Mouse (Mus musculus): ENCODE results near the gene A030003K21Rik.
A peak's percentile ranks its signal among the peaks of the same experiment; 100 is the strongest.
"Not testable (repeated sequence)": the region's sequence is repeated elsewhere in the genome, so short reads cannot be mapped to it uniquely, and the experiment has no call there.

The A030003K21Rik gene

GRCm38 (mm10) chr1:82943295-82943694 lies at the start of gene A030003K21Rik:
Gene A030003K21Rik (minus strand): TSS chr1:82943388.
- DNase-seq (ENCODE audit: low spot score) = not testable (repeated sequence)

GRCm38 (mm10) chr1:82992093-82992492 lies 48.9 kb upstream of the A030003K21Rik start:
- no peak for DNase-seq (ENCODE audit: low spot score)

- no peak for DNase-seq (ENCODE audit: low spot score)
Observed at GRCm38 (mm10) chr1:82991596-82991995, 48.4 kb upstream of the A030003K21Rik start.

GRCm38 (mm10) chr1:82991062-82991461 lies 47.9 kb upstream of the A030003K21Rik start:
- DNase-seq (ENCODE audit: low spot score) = no peak

- peak; percentile 84 for DNase-seq (ENCODE audit: low spot score)
Observed at GRCm38 (mm10) chr1:82987530-82988198, 44.5 kb upstream of the A030003K21Rik start.

- no peak for DNase-seq (ENCODE audit: low spot score)
Observed at GRCm38 (mm10) chr1:82986738-82987137, 43.5 kb upstream of the A030003K21Rik start.

GRCm38 (mm10) chr1:82977840-82978239 lies 34.7 kb upstream of the A030003K21Rik start:
- DNase-seq (ENCODE audit: low spot score) = no peak

- DNase-seq (ENCODE audit: low spot score) = no peak
Observed at GRCm38 (mm10) chr1:82975750-82976149, 32.6 kb upstream of the A030003K21Rik start.

- DNase-seq (ENCODE audit: low spot score) = no peak
Observed at GRCm38 (mm10) chr1:82974342-82974741, 31.2 kb upstream of the A030003K21Rik start.

- no peak for DNase-seq (ENCODE audit: low spot score)
Observed at GRCm38 (mm10) chr1:82973901-82974300, 30.7 kb upstream of the A030003K21Rik start.

GRCm38 (mm10) chr1:82973244-82973643 lies 30.1 kb upstream of the A030003K21Rik start:
- DNase-seq (ENCODE audit: low spot score) = no peak

- DNase-seq (ENCODE audit: low spot score) = no peak
Observed at GRCm38 (mm10) chr1:82972046-82972445, 28.9 kb upstream of the A030003K21Rik start.

- no peak for DNase-seq (ENCODE audit: low spot score)
Observed at GRCm38 (mm10) chr1:82966413-82966812, 23.2 kb upstream of the A030003K21Rik start.

- no peak for DNase-seq (ENCODE audit: low spot score)
Observed at GRCm38 (mm10) chr1:82959870-82960385, 16.7 kb upstream of the A030003K21Rik start, which contains the start of gene Gm47955. Gene Gm47955 (plus strand): TSS chr1:82960286.

- DNase-seq (ENCODE audit: low spot score) = not testable (repeated sequence)
Observed at GRCm38 (mm10) chr1:82955913-82956312, 12.7 kb upstream of the A030003K21Rik start, which contains the start of gene Gm7544. Gene Gm7544 (minus strand): TSS chr1:82956013.

GRCm38 (mm10) chr1:82948601-82949000 lies 5.4 kb upstream of the A030003K21Rik start:
- no peak for DNase-seq (ENCODE audit: low spot score)

- DNase-seq (ENCODE audit: low spot score) = not testable (repeated sequence)
Observed at GRCm38 (mm10) chr1:82946029-82946428, 2.8 kb upstream of the A030003K21Rik start.

- not testable (repeated sequence) for DNase-seq (ENCODE audit: low spot score)
Observed at GRCm38 (mm10) chr1:82942505-82942904, 683 bp downstream of the A030003K21Rik start.

- DNase-seq (ENCODE audit: low spot score) = no peak
Observed at GRCm38 (mm10) chr1:82938666-82939065, 4.5 kb downstream of the A030003K21Rik start.

GRCm38 (mm10) chr1:82931326-82931725 lies 11.9 kb downstream of the A030003K21Rik start, which contains the start of gene Gm6217:
Gene Gm6217 (minus strand): TSS chr1:82931399.
- DNase-seq (ENCODE audit: low spot score) = not testable (repeated sequence)

GRCm38 (mm10) chr1:82930558-82930957 lies 12.6 kb downstream of the A030003K21Rik start:
- DNase-seq (ENCODE audit: low spot score) = not testable (repeated sequence)

- DNase-seq (ENCODE audit: low spot score) = no peak
Observed at GRCm38 (mm10) chr1:82924650-82925049, 18.5 kb downstream of the A030003K21Rik start, which contains the start of gene A030014E15Rik. Gene A030014E15Rik (plus strand): TSS chr1:82924917.

- DNase-seq (ENCODE audit: low spot score) = not testable (repeated sequence)
Observed at GRCm38 (mm10) chr1:82913434-82913833, 29.8 kb downstream of the A030003K21Rik start.

Data from layer of hippocampus, adult 11-12 months (tissue).